Mouse (Mus musculus) right cerebral cortex, postnatal 4 days (tissue): ENCODE results near the gene Card6.
A peak's percentile ranks its signal among the peaks of the same experiment; 100 is the strongest.

Source experiments
- DNase-seq: peaks from one replicate; pipeline ENCODE4 v3.0.0-alpha.2; 2022

The Card6 gene

DNA sequence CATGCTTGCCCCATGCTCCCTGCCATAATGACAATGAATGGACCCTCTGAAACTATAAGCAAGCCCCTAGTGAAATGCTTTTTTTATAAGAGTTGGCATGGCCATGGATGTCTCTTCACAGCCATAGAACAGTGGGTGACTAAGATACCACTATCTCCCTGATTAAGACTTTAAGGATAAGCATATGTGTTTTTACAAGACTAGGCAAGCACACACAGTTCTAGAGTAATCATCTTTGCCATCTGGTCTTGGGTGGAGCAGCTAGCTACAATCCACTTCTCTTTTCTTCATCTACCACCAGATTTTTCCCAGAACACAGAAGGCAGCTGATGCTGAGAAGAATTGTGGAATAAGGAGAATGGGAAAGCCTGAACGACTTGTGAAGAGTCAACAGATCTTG lies 27.1 kb downstream of the Card6 start:
- DNase-seq = no peak

DNA sequence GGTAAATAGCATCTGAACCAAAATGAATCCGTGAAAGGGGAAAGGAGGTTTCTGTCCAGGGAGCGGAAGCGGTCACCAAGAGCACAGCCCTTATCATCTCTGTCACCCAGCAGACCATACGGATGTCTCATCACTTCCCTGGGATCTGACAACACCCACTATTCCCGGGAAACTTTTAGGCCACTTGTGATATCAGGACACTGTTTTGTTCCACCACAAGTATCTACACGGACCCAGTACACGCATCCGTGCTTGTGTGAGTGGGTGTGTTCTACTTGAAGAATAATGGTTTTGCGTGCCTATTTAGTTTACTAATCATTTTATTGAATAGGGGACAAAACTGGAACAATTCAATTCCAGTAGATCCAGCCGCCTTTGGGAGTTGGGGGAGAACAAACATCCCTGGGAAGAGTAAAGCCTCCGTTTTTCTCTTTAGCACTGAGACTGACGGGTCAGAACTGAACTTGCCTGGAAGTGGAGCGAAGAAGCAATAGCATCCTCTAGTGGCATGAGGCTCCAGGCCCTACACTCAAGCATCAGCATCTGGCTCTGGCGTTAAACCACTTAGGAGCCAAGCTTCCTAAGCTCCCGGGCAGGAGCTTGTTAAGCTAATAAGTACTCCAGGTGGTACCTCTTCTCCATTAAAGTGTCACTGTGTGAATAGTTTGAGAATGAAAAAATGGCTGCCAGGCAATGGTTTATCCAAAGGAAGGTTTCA lies 39.4 kb downstream of the Card6 start:
- DNase-seq = peak; percentile 25

DNA sequence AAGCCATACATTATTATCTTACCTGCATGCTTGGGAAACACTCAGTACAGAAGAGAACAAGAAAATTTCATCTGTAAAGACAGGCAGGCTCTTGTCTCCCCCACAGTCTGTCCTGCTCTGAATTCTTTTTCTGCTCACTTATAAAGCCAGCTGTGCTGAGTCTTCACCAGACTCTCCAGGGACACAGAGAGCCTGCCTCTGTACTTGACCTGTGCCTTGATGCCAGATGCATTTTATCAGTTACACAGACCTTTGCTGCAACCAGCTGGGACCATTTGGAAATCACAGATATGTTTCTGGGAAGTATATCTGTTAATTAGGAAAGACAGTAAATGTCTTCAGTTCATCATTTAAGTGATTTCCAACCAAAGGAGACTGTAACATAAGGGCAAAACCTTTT lies 44.7 kb downstream of the Card6 start, which contains the start of gene C7:
TSS of gene C7 (minus strand) at position 106 of the 400 bp plus-strand sequence.
- DNase-seq = no peak
